Mouse (Mus musculus) E14TG2a.4 (cell line): Measurements from ENCODE around the gene Kcnn1.

Experiments used
- CTCF ChIP-seq: conservative IDR thresholded peaks from 2 replicates; pipeline ENCODE4 v1.5.1; 2014; ENCODE audit warnings: low read length
- NANOG ChIP-seq: IDR thresholded peaks from 2 replicates; pipeline ENCODE4 v1.6.1; 2014; ENCODE audit warnings: borderline replicate concordance, low read length, mixed read lengths

DNA sequence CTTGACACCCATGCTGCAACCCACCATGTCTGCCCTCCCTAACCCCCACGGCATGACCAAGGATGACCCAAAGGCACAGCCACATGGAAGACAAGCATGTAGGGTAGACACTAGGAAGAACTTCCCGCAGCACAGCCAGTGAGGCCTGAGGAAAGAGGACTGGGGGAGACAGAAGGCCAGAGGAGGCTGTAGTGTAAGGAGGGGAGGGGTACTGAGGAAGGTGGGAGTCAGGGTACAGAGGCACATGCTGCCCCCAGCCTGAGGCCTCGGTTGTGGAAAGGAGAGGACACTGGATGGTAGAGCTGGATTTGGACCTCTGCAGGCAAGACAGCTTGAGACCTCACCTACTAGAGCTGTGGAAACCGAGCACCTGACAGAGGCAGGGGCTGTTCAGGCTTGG is 12.1 kb downstream of the Kcnn1 start:
- no peak for TF ChIP-seq CTCF
- no peak for TF ChIP-seq NANOG
